Mouse (Mus musculus) layer of hippocampus, adult 11-12 months (tissue): Measurements from ENCODE around the gene Rapsn.
A peak's percentile ranks its signal among the peaks of the same experiment; 100 is the strongest.

ENCODE experiments used
- DNase-seq: peaks from one replicate; pipeline ENCODE4 v3.0.0; 2022; ENCODE audit warnings: low spot score

The Rapsn gene

GRCm38 (mm10) chr2:91080784-91081513, 45.5 kb downstream of the Rapsn start:
- DNase-seq: no peak

GRCm38 (mm10) chr2:91081775-91082695, 46.6 kb downstream of the Rapsn start, which contains the start of gene Spi1:
Gene Spi1 (plus strand): TSS chr2:91082390.
- DNase-seq: no peak

- DNase-seq: peak; percentile 59
Measured at GRCm38 (mm10) chr2:91082844-91083243, 47.4 kb downstream of the Rapsn start.

- no peak for DNase-seq
Measured at GRCm38 (mm10) chr2:91083366-91083940, 48.0 kb downstream of the Rapsn start.

- DNase-seq: no peak
Measured at GRCm38 (mm10) chr2:91084179-91084820, 48.9 kb downstream of the Rapsn start.

- DNase-seq: no peak
Measured at GRCm38 (mm10) chr2:91085494-91086391, 50.3 kb downstream of the Rapsn start.

GRCm38 (mm10) chr2:91086392-91087237, 51.2 kb downstream of the Rapsn start:
- DNase-seq: no peak

- DNase-seq: no peak
Measured at GRCm38 (mm10) chr2:91087453-91087852, 52.0 kb downstream of the Rapsn start.

GRCm38 (mm10) chr2:91088987-91089386, 53.6 kb downstream of the Rapsn start:
- no peak for DNase-seq

GRCm38 (mm10) chr2:91090208-91090607, 54.8 kb downstream of the Rapsn start:
- no peak for DNase-seq

- no peak for DNase-seq
Measured at GRCm38 (mm10) chr2:91090827-91091226, 55.4 kb downstream of the Rapsn start.
